In the genomic region with DNA sequence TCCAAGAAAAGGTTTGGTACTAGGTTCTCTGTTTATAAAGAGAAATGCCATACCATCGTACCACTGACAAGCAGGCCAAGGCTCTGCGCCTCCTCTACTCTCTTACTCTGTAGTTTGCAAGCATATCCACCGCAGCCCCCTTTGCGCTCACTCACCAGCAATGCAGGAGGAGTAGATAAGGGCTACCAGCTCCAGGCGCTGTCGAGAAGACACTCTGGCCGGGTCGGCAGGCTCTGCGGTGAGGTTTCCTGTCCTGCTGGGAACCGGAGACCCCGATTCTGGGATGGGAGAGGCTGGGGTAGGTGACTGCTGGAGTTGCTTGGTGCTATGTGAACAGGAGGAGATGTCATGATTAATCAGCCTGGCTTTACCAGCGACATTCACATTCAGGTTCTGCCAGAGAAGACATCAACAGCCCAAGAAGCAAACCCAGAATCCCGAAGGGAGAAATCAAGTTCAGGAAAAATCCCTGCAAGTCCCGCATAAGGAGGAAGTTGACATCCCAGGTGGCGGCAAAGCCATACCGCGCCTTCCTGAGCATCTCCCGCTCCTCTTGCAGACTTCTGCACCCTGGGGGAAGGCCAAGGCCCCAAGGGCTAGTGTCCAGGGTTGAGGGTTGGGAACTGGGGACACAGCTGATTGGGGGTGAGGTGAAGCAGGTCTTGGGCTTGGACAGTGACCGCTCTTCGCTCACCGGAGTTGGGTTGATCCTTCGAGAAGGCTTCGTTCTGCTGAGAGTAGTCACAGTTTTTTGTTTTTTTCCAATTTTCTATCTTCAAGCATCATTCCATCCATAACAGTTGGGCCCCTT, we compare ENCODE assay signal across 8 mouse cellular contexts.
A peak's percentile ranks its signal among the peaks of the same experiment; 100 is the strongest.
DNase-seq lines count a peak whose midpoint lies in the region; ATAC-seq and TF ChIP-seq lines count a peak whose summit lies in the region.

No protein-coding gene starts in this region.

- WGBS in kidney, embryonic 15.5 days, result 7% methylated on average over 23 of the region's 23 CpGs
- WGBS in embryonic facial prominence, embryonic 15.5 days, result 9% methylated on average over 23 of the region's 23 CpGs
- WGBS in hindbrain, postnatal 0 days, result 5% methylated on average over 23 of the region's 23 CpGs
- WGBS in midbrain, embryonic 11.5 days, result 12% methylated on average over 23 of the region's 23 CpGs

- TF ChIP-seq CTCF in hindbrain, postnatal 0 days (IDR thresholded peaks at IDR 0.05; ENCODE audit: low read depth), result no peak

- H3K36me3 ChIP-seq in kidney, embryonic 15.5 days, result peaks cover 37% of the 10 kb centered on the region
- H3K36me3 ChIP-seq in embryonic facial prominence, embryonic 15.5 days, result peaks cover 38% of the 10 kb centered on the region
- H3K36me3 ChIP-seq in hindbrain, postnatal 0 days (ENCODE audit: insufficient read depth, low read length), result peaks cover 29% of the 10 kb centered on the region
- peaks cover 24% of the 10 kb centered on the region for H3K36me3 ChIP-seq in midbrain, embryonic 11.5 days (ENCODE audit: control insufficient read depth, insufficient read depth, low read length)

- no peak for DNase-seq in kidney, adult 11 months
- peak; percentile 11 for DNase-seq in Muller cell, postnatal 12 days (ENCODE audit: inconsistent ontology term)
- peak; percentile 14 for DNase-seq in hindbrain, postnatal 0 days (ENCODE audit: low spot score)
- peak; percentile 90 for DNase-seq in midbrain, embryonic 11.5 days (ENCODE audit: low spot score, missing footprints)
- peak; percentile 15 to 26 for DNase-seq in thymus, adult 18-20 months
- DNase-seq in gastrocnemius, postnatal 36 days, result no peak

- peak overlapping the region; percentile 65 for H3K4me3 ChIP-seq in kidney, embryonic 15.5 days (replicated peaks)
- peak overlapping the region; percentile 91 for H3K4me3 ChIP-seq in embryonic facial prominence, embryonic 15.5 days (replicated peaks)
- peak overlapping the region; percentile 94 for H3K4me3 ChIP-seq in hindbrain, postnatal 0 days (ENCODE audit: low read length)
- H3K4me3 ChIP-seq in midbrain, embryonic 11.5 days (ENCODE audit: low read depth, low read length), result peak overlapping the region; percentile 91

- intact Hi-C loops in gastrocnemius, postnatal 36 days (cut with DNase I), result loop anchor here (10.0 kb wide), 1 partner anchor 135 kb away; no protein-coding TSS in a partner anchor

- H3K4me1 ChIP-seq in kidney, embryonic 15.5 days, result peaks cover 29% of the 10 kb centered on the region
- H3K4me1 ChIP-seq in embryonic facial prominence, embryonic 15.5 days, result peaks cover 29% of the 10 kb centered on the region
- H3K4me1 ChIP-seq in hindbrain, postnatal 0 days (ENCODE audit: insufficient read depth, low read length), result peaks cover 23% of the 10 kb centered on the region
- peaks cover 21% of the 10 kb centered on the region for H3K4me1 ChIP-seq in midbrain, embryonic 11.5 days (ENCODE audit: control insufficient read depth, insufficient read depth, low read length)

- no peaks in the 10 kb centered on the region for H3K9me3 ChIP-seq in kidney, embryonic 15.5 days (replicated peaks)
- no peaks in the 10 kb centered on the region for H3K9me3 ChIP-seq in embryonic facial prominence, embryonic 15.5 days (replicated peaks)
- H3K9me3 ChIP-seq in hindbrain, postnatal 0 days (ENCODE audit: low read length), result no peaks in the 10 kb centered on the region
- no peaks in the 10 kb centered on the region for H3K9me3 ChIP-seq in midbrain, embryonic 11.5 days (ENCODE audit: control insufficient read depth, low read length)

- no peaks in the 10 kb centered on the region for H3K27me3 ChIP-seq in kidney, embryonic 15.5 days
- H3K27me3 ChIP-seq in embryonic facial prominence, embryonic 15.5 days, result no peaks in the 10 kb centered on the region
- no peaks in the 10 kb centered on the region for H3K27me3 ChIP-seq in hindbrain, postnatal 0 days (ENCODE audit: insufficient read depth, low read length)
- H3K27me3 ChIP-seq in midbrain, embryonic 11.5 days (ENCODE audit: control insufficient read depth, insufficient read depth, low read length), result no peaks in the 10 kb centered on the region

- no peak for ATAC-seq in kidney, embryonic 15.5 days (replicated peaks; ENCODE audit: low FRiP score)
- ATAC-seq in embryonic facial prominence, embryonic 15.5 days (ENCODE audit: insufficient number of reproducible peaks, low FRiP score, low TSS enrichment, low read depth), result no peak
- no peak for ATAC-seq in hindbrain, postnatal 0 days
- no peak for ATAC-seq in midbrain, embryonic 11.5 days (ENCODE audit: low FRiP score)

- H3K9ac ChIP-seq in kidney, embryonic 15.5 days, result peak overlapping the region; percentile 84
- H3K9ac ChIP-seq in embryonic facial prominence, embryonic 15.5 days, result peak overlapping the region; percentile 85
- H3K9ac ChIP-seq in hindbrain, postnatal 0 days (replicated peaks; ENCODE audit: low read length), result peak overlapping the region; percentile 90
- H3K9ac ChIP-seq in midbrain, embryonic 11.5 days (ENCODE audit: low read length), result peak overlapping the region; percentile 86

- H3K4me2 ChIP-seq in kidney, embryonic 15.5 days, result peak overlapping the region; percentile 95
- peak overlapping the region; percentile 91 for H3K4me2 ChIP-seq in embryonic facial prominence, embryonic 15.5 days (replicated peaks)
- peak overlapping the region; percentile 98 for H3K4me2 ChIP-seq in hindbrain, postnatal 0 days (ENCODE audit: low read depth, low read length)
- H3K4me2 ChIP-seq in midbrain, embryonic 11.5 days, result peak overlapping the region; percentile 96

- H3K27ac ChIP-seq in kidney, embryonic 15.5 days, result no peak overlapping the region
- H3K27ac ChIP-seq in embryonic facial prominence, embryonic 15.5 days (replicated peaks), result peak overlapping the region; percentile 92; the same call in 1 of the 2 replicates
- peak overlapping the region; percentile 95; the same call in 1 of the 2 replicates for H3K27ac ChIP-seq in hindbrain, postnatal 0 days
- no peak overlapping the region for H3K27ac ChIP-seq in midbrain, embryonic 11.5 days (ENCODE audit: low read depth, low read length)

Comparison
In these comparisons a context has a peak if more than half of its experiments do, and no peak if none do; other contexts are left out.
1. H3K27ac ChIP-seq: peak in embryonic facial prominence, embryonic 15.5 days (single experiment) and hindbrain, postnatal 0 days (single experiment); none in kidney, embryonic 15.5 days (single experiment) and midbrain, embryonic 11.5 days (single experiment).
2. DNase-seq: peak in Muller cell, postnatal 12 days (single experiment), hindbrain, postnatal 0 days (single experiment), midbrain, embryonic 11.5 days (single experiment) and thymus, adult 18-20 months (2 of 2); none in kidney, adult 11 months (single experiment) and gastrocnemius, postnatal 36 days (0 of 2).
3. Peak in every context shown above with its lines, with median percentiles within 50 percentile points of each other: H3K4me2 ChIP-seq, H3K4me3 ChIP-seq and H3K9ac ChIP-seq.